Mouse (Mus musculus) ES-Bruce4 (cell line): ENCODE measurements around the gene Olfr237-ps1.

Experiments
- CTCF ChIP-seq: IDR thresholded peaks from one replicate; pipeline ENCODE4 v1.8.1; 2011; ENCODE audit warnings: low read depth, low read length
- EP300 ChIP-seq: IDR thresholded peaks from 2 replicates; pipeline ENCODE4 v1.6.1; 2011; ENCODE audit warnings: low read depth, low read length; ENCODE audit not compliant: insufficient read depth
- POLR2A ChIP-seq: IDR thresholded peaks from one replicate; pipeline ENCODE4 v1.8.1; 2011; ENCODE audit warnings: low read length; ENCODE audit not compliant: insufficient read depth

DNA sequence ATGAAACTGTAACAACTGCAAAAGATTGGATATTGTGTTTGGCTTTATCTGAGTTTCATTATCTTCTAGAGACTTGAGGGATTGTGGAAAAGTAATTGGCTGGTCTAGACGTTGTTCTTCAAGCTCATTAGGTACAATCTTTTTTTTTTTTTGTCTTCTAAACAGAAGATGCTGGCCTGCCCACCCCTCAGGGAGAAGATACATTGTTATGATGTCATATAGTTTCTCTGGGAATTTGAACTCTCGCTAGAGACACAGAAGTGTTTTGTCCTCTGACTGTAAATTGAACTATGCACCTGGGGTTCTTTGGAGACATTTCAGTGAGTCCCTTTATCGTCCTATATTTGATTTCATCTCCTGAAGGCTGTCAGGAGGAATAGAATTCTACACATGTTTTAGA is 16.6 kb downstream of the Olfr237-ps1 start, which contains the start of gene Olfr437:
- no peak for TF ChIP-seq CTCF
- TF ChIP-seq EP300 = no peak
- TF ChIP-seq POLR2A = no peak
